ENCODE assay signal across 9 mouse cellular contexts in the genomic region with DNA sequence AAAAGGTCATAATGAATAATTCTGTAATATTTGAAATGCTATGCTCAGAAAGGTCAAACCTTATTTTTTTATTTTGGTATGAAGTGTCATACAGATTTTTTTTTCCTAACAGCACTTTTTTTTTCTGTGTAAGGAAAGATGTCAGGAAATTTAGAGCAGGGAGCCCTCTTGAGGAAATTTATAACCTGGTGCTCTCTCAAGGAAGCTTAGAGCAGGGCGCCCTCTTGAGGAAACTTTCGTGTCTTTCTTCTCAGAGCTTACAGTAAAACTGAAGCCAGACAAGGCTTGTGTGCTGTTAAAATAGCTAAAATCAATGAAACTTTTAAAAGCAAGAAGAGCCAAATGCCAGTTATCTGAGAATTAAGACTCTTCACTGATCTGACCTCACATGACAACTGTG.
DNase-seq lines count a peak whose midpoint lies in the region; ATAC-seq and TF ChIP-seq lines count a peak whose summit lies in the region.
"Had no signal": no experiment of that assay in that cellular context is flagged by ENCODE, and none has a peak within 500 bp of the region (broad histone marks: within the 10 kb centered on the region; RNA-seq: fewer than 3 reads in every experiment).

No protein-coding gene starts in this region.

- no peak for ATAC-seq in kidney, embryonic 16.5 days (ENCODE audit: low FRiP score, low TSS enrichment)
- peak; percentile 73 for ATAC-seq in forebrain, embryonic 14.5 days
- ATAC-seq in hindbrain, postnatal 0 days = peak; percentile 70

- no peaks in the 10 kb centered on the region for H3K9me3 ChIP-seq in kidney, embryonic 16.5 days (ENCODE audit: low read length)
- no peaks in the 10 kb centered on the region for H3K9me3 ChIP-seq in forebrain, embryonic 14.5 days (replicated peaks; ENCODE audit: control insufficient read depth, low read length)
- no peaks in the 10 kb centered on the region for H3K9me3 ChIP-seq in hindbrain, postnatal 0 days (ENCODE audit: low read length)
- H3K9me3 ChIP-seq: lung, embryonic 15.5 days had no signal

- no peak overlapping the region for H3K4me3 ChIP-seq in kidney, embryonic 16.5 days (ENCODE audit: low read length)
- no peak overlapping the region for H3K4me3 ChIP-seq in forebrain, embryonic 14.5 days (ENCODE audit: low read depth, low read length)
- H3K4me3 ChIP-seq in hindbrain, postnatal 0 days (ENCODE audit: low read length) = no peak overlapping the region
- H3K4me3 ChIP-seq: lung, embryonic 15.5 days had no signal

- peak; percentile 87 for TF ChIP-seq CTCF in hindbrain, postnatal 0 days (IDR thresholded peaks at IDR 0.05; ENCODE audit: low read depth)

- H3K27me3 ChIP-seq in kidney, embryonic 16.5 days (ENCODE audit: insufficient read depth, low read length) = no peaks in the 10 kb centered on the region
- no peaks in the 10 kb centered on the region for H3K27me3 ChIP-seq in forebrain, embryonic 14.5 days (replicated peaks; ENCODE audit: control insufficient read depth, insufficient read depth, low read length)
- H3K27me3 ChIP-seq in hindbrain, postnatal 0 days (ENCODE audit: insufficient read depth, low read length) = no peaks in the 10 kb centered on the region
- H3K27me3 ChIP-seq: lung, embryonic 15.5 days had no signal

- H3K4me2 ChIP-seq in kidney, embryonic 16.5 days (replicated peaks; ENCODE audit: low read depth, low read length) = no peak overlapping the region
- H3K4me2 ChIP-seq in forebrain, embryonic 14.5 days (ENCODE audit: low read length) = no peak overlapping the region
- no peak overlapping the region for H3K4me2 ChIP-seq in hindbrain, postnatal 0 days (ENCODE audit: low read depth, low read length)
- H3K4me2 ChIP-seq: lung, embryonic 15.5 days had no signal

- H3K9ac ChIP-seq in kidney, embryonic 16.5 days (replicated peaks; ENCODE audit: low read length) = no peak overlapping the region
- H3K9ac ChIP-seq in forebrain, embryonic 14.5 days (ENCODE audit: low read length) = no peak overlapping the region
- no peak overlapping the region for H3K9ac ChIP-seq in hindbrain, postnatal 0 days (replicated peaks; ENCODE audit: low read length)
- H3K9ac ChIP-seq: lung, embryonic 15.5 days had no signal

- DNase-seq in kidney, adult 11 months = peak; percentile 25
- peak; percentile 53 for DNase-seq in c-Kit-positive CD71-positive TER-119-negative erythroid progenitor cells, embryonic 14.5 days (ENCODE audit: low read depth)
- peak; percentile 96 for DNase-seq in forebrain, embryonic 14.5 days (ENCODE audit: low spot score)
- DNase-seq in hindbrain, postnatal 0 days (ENCODE audit: low spot score) = peak; percentile 95
- peak; percentile 80 to 90 for DNase-seq in left cerebral cortex, postnatal 25 days (ENCODE audit: low spot score in 2 of 2)
- DNase-seq in ovary, adult 18-20 months (ENCODE audit: low spot score) = peak; percentile 14
- peak; percentile 63 for DNase-seq in thymus, postnatal 14 days

- intact Hi-C loops in left cerebral cortex, postnatal 25 days (cut with DNase I) = loop anchor here (1.0 to 5.0 kb wide), 2 partner anchors 64 to 156 kb away; no protein-coding TSS in a partner anchor

- no peaks in the 10 kb centered on the region for H3K4me1 ChIP-seq in kidney, embryonic 16.5 days (ENCODE audit: insufficient read depth, low read length)
- no peaks in the 10 kb centered on the region for H3K4me1 ChIP-seq in forebrain, embryonic 14.5 days (ENCODE audit: control insufficient read depth, insufficient read depth, low read length)
- H3K4me1 ChIP-seq in hindbrain, postnatal 0 days (ENCODE audit: insufficient read depth, low read length) = no peaks in the 10 kb centered on the region
- H3K4me1 ChIP-seq: lung, embryonic 15.5 days had no signal

- H3K36me3 ChIP-seq in kidney, embryonic 16.5 days (ENCODE audit: insufficient read depth, low read length) = peaks cover 4% of the 10 kb centered on the region; the same call in 1 of the 2 replicates
- no peaks in the 10 kb centered on the region for H3K36me3 ChIP-seq in forebrain, embryonic 14.5 days (ENCODE audit: control insufficient read depth, insufficient read depth, low read length)
- no peaks in the 10 kb centered on the region for H3K36me3 ChIP-seq in hindbrain, postnatal 0 days (ENCODE audit: insufficient read depth, low read length)
- H3K36me3 ChIP-seq: lung, embryonic 15.5 days had no signal

- 7% methylated on average over 2 of the region's 2 CpGs for WGBS in kidney, embryonic 16.5 days
- 0% methylated on average over 2 of the region's 2 CpGs for WGBS in forebrain, embryonic 14.5 days
- 0% methylated on average over 2 of the region's 2 CpGs for WGBS in hindbrain, postnatal 0 days

- no peak overlapping the region for H3K27ac ChIP-seq in kidney, embryonic 16.5 days (ENCODE audit: low read length)
- H3K27ac ChIP-seq in forebrain, embryonic 14.5 days (ENCODE audit: low read depth, low read length) = no peak overlapping the region
- H3K27ac ChIP-seq in hindbrain, postnatal 0 days = no peak overlapping the region
- H3K27ac ChIP-seq: lung, embryonic 15.5 days had no signal

Comparison
In these comparisons a context has a peak if more than half of its experiments do, and no peak if none do; other contexts are left out.
1. DNase-seq: peak in every context shown above with its lines; median percentile 96 in forebrain, embryonic 14.5 days; 95 in hindbrain, postnatal 0 days; 85 in left cerebral cortex, postnatal 25 days; 63 in thymus, postnatal 14 days; 53 in c-Kit-positive CD71-positive TER-119-negative erythroid progenitor cells, embryonic 14.5 days; 25 in kidney, adult 11 months; 14 in ovary, adult 18-20 months.